Mouse (Mus musculus) CH12.LX (cell line): Measurements from ENCODE around the gene Stab1. TPM values are rescaled to one million over a fixed set of nuclear protein-coding genes. Genes with fewer than 3 reads are reported as not detected.

Experiments used
- DNase-seq: peaks from one replicate; pipeline ENCODE4 v3.0.0-alpha.2; 2013; ENCODE audit errors: extremely low read depth
- H3K27ac ChIP-seq: 2 replicates; pipeline ENCODE4 v1.5.1; 2012; ENCODE audit warnings: low read depth, mild to moderate bottlenecking, control low read depth, moderate library complexity; ENCODE audit not compliant: insufficient read depth
- H3K27me3 ChIP-seq: replicated peaks from 2 replicates; pipeline ENCODE3; 2012; ENCODE audit warnings: inconsistent platforms
- H3K36me3 ChIP-seq, 2 experiments: replicated peaks in 1 of 2; 2 replicates each; pipeline versions ENCODE3 to v1.6.1; 2012; ENCODE audit warnings: inconsistent platforms in 1 of 2, low read length in 1 of 2, mild to moderate bottlenecking in 1 of 2, mixed read lengths in 1 of 2, moderate library complexity in 1 of 2; ENCODE audit not compliant: control insufficient read depth in 1 of 2, insufficient read depth in 1 of 2
- H3K4me1 ChIP-seq, 2 experiments: 2 replicates each; pipeline ENCODE4 v1.6.1; 2012; ENCODE audit warnings: inconsistent platforms in 1 of 2, moderate library complexity in 1 of 2; ENCODE audit not compliant: insufficient read depth in 2 of 2, control insufficient read depth in 1 of 2
- H3K4me2 ChIP-seq: 2 replicates; pipeline ENCODE4 v1.6.1; 2012; ENCODE audit warnings: low read depth, mild to moderate bottlenecking, control low read depth; ENCODE audit not compliant: poor library complexity, insufficient read depth, severe bottlenecking
- H3K4me3 ChIP-seq, 3 experiments: fragments of 150-350 bp in 1 of 3; sonication (generic) in 1 of 3; replicated peaks in 1 of 3; 2 replicates each; pipeline versions ENCODE3 to v1.5.1; 2011 to 2012; ENCODE audit warnings: low read depth in 2 of 3, low read length in 2 of 3, mild to moderate bottlenecking in 2 of 3, moderate library complexity in 2 of 3, control low read depth in 1 of 3, improper control_type of control experiment in 1 of 3, inconsistent platforms in 1 of 3, mixed read lengths in 1 of 3; ENCODE audit not compliant: poor library complexity in 1 of 3
- H3K79me2 ChIP-seq: replicated peaks from 2 replicates; pipeline ENCODE4 v1.6.1; 2012; ENCODE audit warnings: mild to moderate bottlenecking, moderate library complexity; ENCODE audit not compliant: control insufficient read depth, poor library complexity, insufficient read depth, severe bottlenecking; ENCODE audit errors: extremely low read depth
- H3K9ac ChIP-seq: 2 replicates; pipeline ENCODE4 v1.6.1; 2012; ENCODE audit warnings: low read depth, mild to moderate bottlenecking, control low read depth, moderate library complexity; ENCODE audit not compliant: insufficient read depth
- H3K9me3 ChIP-seq: replicated peaks from 2 replicates; pipeline ENCODE3; 2012; ENCODE audit warnings: low read length, inconsistent platforms, mixed read lengths
- BHLHE40 ChIP-seq: IDR thresholded peaks from 2 replicates; pipeline ENCODE4 v1.6.1; 2011; ENCODE audit warnings: mild to moderate bottlenecking, low read depth, low read length, improper control_type of control experiment
- CHD2 ChIP-seq: IDR thresholded peaks from 2 replicates; pipeline ENCODE4 v1.6.1; 2011; ENCODE audit warnings: low read length, improper control_type of control experiment
- CTCF ChIP-seq, 2 experiments: IDR thresholded peaks in 1 of 2; conservative IDR thresholded peaks in 1 of 2; 2 replicates each; pipeline ENCODE4 v1.5.1; 2011 to 2012; ENCODE audit warnings: low read depth in 2 of 2, low read length in 2 of 2, improper control_type of control experiment in 1 of 2, inconsistent platforms in 1 of 2, mild to moderate bottlenecking in 1 of 2, moderate library complexity in 1 of 2
- ELF1 ChIP-seq: IDR thresholded peaks from 2 replicates; pipeline ENCODE4 v1.6.1; 2014; ENCODE audit warnings: low read depth, mild to moderate bottlenecking, inconsistent platforms, low read length, improper control_type of control experiment
- ETS1 ChIP-seq: conservative IDR thresholded peaks from 2 replicates; pipeline ENCODE4 v1.6.1; 2012; ENCODE audit warnings: low read depth, mild to moderate bottlenecking, inconsistent platforms, low read length, improper control_type of control experiment, moderate library complexity
- GABPA ChIP-seq: IDR thresholded peaks from 2 replicates; pipeline ENCODE4 v1.6.1; 2012; ENCODE audit warnings: low read depth, low read length, improper control_type of control experiment, inconsistent platforms; ENCODE audit not compliant: insufficient replicate concordance
- HCFC1 ChIP-seq: IDR thresholded peaks from 2 replicates; pipeline ENCODE4 v1.6.1; 2012; ENCODE audit warnings: low read depth, mild to moderate bottlenecking, inconsistent platforms, low read length, improper control_type of control experiment
- IRF4 ChIP-seq: IDR thresholded peaks from 2 replicates; pipeline ENCODE4 v1.6.1; 2014; ENCODE audit warnings: low read depth, mild to moderate bottlenecking, inconsistent platforms, low read length, improper control_type of control experiment
- JUN ChIP-seq: IDR thresholded peaks from 2 replicates; pipeline ENCODE4 v1.6.1; 2011; ENCODE audit warnings: low read depth, mild to moderate bottlenecking, low read length, improper control_type of control experiment, moderate library complexity; ENCODE audit not compliant: insufficient read depth
- JUND ChIP-seq: conservative IDR thresholded peaks from 2 replicates; pipeline ENCODE4 v1.6.1; 2011; ENCODE audit warnings: low read depth, low read length, improper control_type of control experiment
- MAFK ChIP-seq: IDR thresholded peaks from 2 replicates; pipeline ENCODE4 v1.6.1; 2011; ENCODE audit warnings: low read length, improper control_type of control experiment; ENCODE audit not compliant: insufficient replicate concordance
- MAX ChIP-seq: IDR thresholded peaks from 2 replicates; pipeline ENCODE4 v1.6.1; 2011; ENCODE audit warnings: low read length, improper control_type of control experiment
- MAZ ChIP-seq: IDR thresholded peaks from 2 replicates; pipeline ENCODE4 v1.6.1; 2012; ENCODE audit warnings: low read depth, mild to moderate bottlenecking, inconsistent platforms, low read length, improper control_type of control experiment, moderate library complexity
- MEF2A ChIP-seq: IDR thresholded peaks from 2 replicates; pipeline ENCODE4 v1.6.1; 2014; ENCODE audit warnings: low read depth, mild to moderate bottlenecking, inconsistent platforms, low read length, improper control_type of control experiment, borderline replicate concordance
- MXI1 ChIP-seq: IDR thresholded peaks from 2 replicates; pipeline ENCODE4 v1.6.1; 2011; ENCODE audit warnings: mild to moderate bottlenecking, low read depth, low read length, improper control_type of control experiment
- MYC ChIP-seq: IDR thresholded peaks from 2 replicates; pipeline ENCODE4 v1.6.1; 2011; ENCODE audit warnings: low read depth, mild to moderate bottlenecking, improper control_type of control experiment, low read length
- NELFE ChIP-seq: IDR thresholded peaks from 2 replicates; pipeline ENCODE4 v1.6.1; 2011; ENCODE audit warnings: low read depth, low read length, improper control_type of control experiment
- POLR2AphosphoS2 ChIP-seq: IDR thresholded peaks from 2 replicates; pipeline ENCODE4 v1.6.1; 2011; ENCODE audit warnings: low read depth, low read length, improper control_type of control experiment
- RAD21 ChIP-seq: IDR thresholded peaks from 2 replicates; pipeline ENCODE4 v1.6.1; 2011; ENCODE audit warnings: low read depth, mild to moderate bottlenecking, low read length, improper control_type of control experiment, moderate library complexity
- SIN3A ChIP-seq: IDR thresholded peaks from 2 replicates; pipeline ENCODE4 v1.6.1; 2012; ENCODE audit warnings: low read length, improper control_type of control experiment, inconsistent platforms
- SMC3 ChIP-seq: IDR thresholded peaks from 2 replicates; pipeline ENCODE4 v1.6.1; 2011; ENCODE audit warnings: low read depth, low read length, improper control_type of control experiment
- TBP ChIP-seq: conservative IDR thresholded peaks from 2 replicates; pipeline ENCODE4 v1.6.1; 2011; ENCODE audit warnings: low read depth, low read length, improper control_type of control experiment
- TCF12 ChIP-seq: IDR thresholded peaks from 2 replicates; pipeline ENCODE4 v1.6.1; 2014; ENCODE audit warnings: low read depth, mild to moderate bottlenecking, inconsistent platforms, low read length, improper control_type of control experiment
- UBTF ChIP-seq: IDR thresholded peaks from 2 replicates; pipeline ENCODE4 v1.6.1; 2012; ENCODE audit warnings: low read depth, mild to moderate bottlenecking, inconsistent platforms, low read length, improper control_type of control experiment, moderate library complexity
- USF2 ChIP-seq: conservative IDR thresholded peaks from 2 replicates; pipeline ENCODE4 v1.6.1; 2011; ENCODE audit warnings: low read depth, low read length, improper control_type of control experiment
- ZC3H11A ChIP-seq: IDR thresholded peaks from 2 replicates; pipeline ENCODE4 v1.6.1; 2012; ENCODE audit warnings: low read depth, mild to moderate bottlenecking, inconsistent platforms, low read length, improper control_type of control experiment
- dilution Hi-C: fragments of 300-500 bp; cut with MboI; formaldehyde crosslinking; loops from 2 replicates; pipeline ENCODE4 v1.14.3; 2020; ENCODE audit warnings: low sequenced_read_pairs; ENCODE audit not compliant: extremely low pct_unique_long_range_greater_than_20kb, extremely low pct_ligation_motif_present
- in situ Hi-C: fragments of 300-500 bp; cut with MboI; formaldehyde crosslinking; loops from 3 replicates; pipeline ENCODE4 v1.14.3; 2019; ENCODE audit warnings: low sequenced_read_pairs, low pct_ligation_motif_present, low pct_unique_long_range_greater_than_20kb, mixed read lengths
- polyA plus RNA-seq: library from polyadenylated mRNA; unstranded; fragments of >175 nt; gene quantifications from 2 replicates; pipeline ENCODE4 v1.2.1, GENCODE M21; 2012; ENCODE audit warnings: low read depth; ENCODE audit not compliant: insufficient read length
- total RNA-seq, 2 experiments: library from RNA; depleted of rRNA; stranded (reverse); fragments of 300-350 nt in 1 of 2; fragments of >200 nt in 1 of 2; gene quantifications; 2 replicates each; pipeline ENCODE4 v1.2.3; 2012 to 2014

Gene Stab1
- total and polyA plus RNA-seq, 3 experiments: 3.9 to 11.2 (median 5.8) TPM

GRCm38 (mm10) chr14:31204844-31205243, 36.4 kb upstream of the Stab1 start:
- Histone ChIP-seq H3K4me3 (peak overlapping the region; percentile 79 to 97 (median 88)), H3K9ac (peak overlapping the region; percentile 93), H3K36me3 (peaks cover 32 to 48% of the 10 kb centered on the region in 2 experiments), H3K4me2 (peak overlapping the region; percentile 95), H3K27me3 (peaks cover 8% of the 10 kb centered on the region), H3K4me1 (peaks cover 7 to 24% of the 10 kb centered on the region in 2 experiments; a peak in 3 of 4 replicates), H3K9me3 (no peaks in the 10 kb centered on the region), H3K79me2 (peaks cover 29% of the 10 kb centered on the region), H3K27ac (peak overlapping the region; percentile 19)
- in situ Hi-C loops (no loop called here), dilution Hi-C loops (no loop called here)
- TF ChIP-seq NELFE (no peak), TBP (no peak), ZC3H11A (no peak), USF2 (no peak), MEF2A (no peak), ELF1 (no peak), TCF12 (no peak), UBTF (no peak), MAFK (no peak), MXI1 (no peak), BHLHE40 (no peak), RAD21 (no peak), CHD2 (no peak), ETS1 (no peak), IRF4 (no peak), JUN (no peak), CTCF (conservative IDR thresholded peaks at IDR 0.05 in 1 of 2, IDR thresholded peaks at IDR 0.05 in 1 of 2; ENCODE audit: low read depth in 2 of 2, low read length in 2 of 2) (no peak), MAX (no peak), MYC (no peak), MAZ (no peak)
- DNase-seq: peak; percentile 21

GRCm38 (mm10) chr14:31200038-31200437, 31.6 kb upstream of the Stab1 start:
- Histone ChIP-seq H3K4me2 (no peak overlapping the region), H3K4me3 (no peak overlapping the region), H3K27me3 (no peaks in the 10 kb centered on the region), H3K27ac (no peak overlapping the region), H3K9me3 (no peaks in the 10 kb centered on the region), H3K4me1 (peaks cover 7 to 40% of the 10 kb centered on the region in 2 experiments; a peak in 3 of 4 replicates), H3K36me3 (peaks cover 44 to 88% of the 10 kb centered on the region in 2 experiments), H3K79me2 (peaks cover 26% of the 10 kb centered on the region), H3K9ac (no peak overlapping the region)
- TF ChIP-seq POLR2AphosphoS2 (no peak), CHD2 (no peak), ETS1 (no peak), JUND (no peak), SIN3A (no peak), TCF12 (no peak), MEF2A (no peak), GABPA (no peak), SMC3 (no peak), MAZ (no peak), HCFC1 (no peak)
- in situ Hi-C loops: no loop called here
- dilution Hi-C loops: no loop called here
- no peak for DNase-seq
